In the genomic region with DNA sequence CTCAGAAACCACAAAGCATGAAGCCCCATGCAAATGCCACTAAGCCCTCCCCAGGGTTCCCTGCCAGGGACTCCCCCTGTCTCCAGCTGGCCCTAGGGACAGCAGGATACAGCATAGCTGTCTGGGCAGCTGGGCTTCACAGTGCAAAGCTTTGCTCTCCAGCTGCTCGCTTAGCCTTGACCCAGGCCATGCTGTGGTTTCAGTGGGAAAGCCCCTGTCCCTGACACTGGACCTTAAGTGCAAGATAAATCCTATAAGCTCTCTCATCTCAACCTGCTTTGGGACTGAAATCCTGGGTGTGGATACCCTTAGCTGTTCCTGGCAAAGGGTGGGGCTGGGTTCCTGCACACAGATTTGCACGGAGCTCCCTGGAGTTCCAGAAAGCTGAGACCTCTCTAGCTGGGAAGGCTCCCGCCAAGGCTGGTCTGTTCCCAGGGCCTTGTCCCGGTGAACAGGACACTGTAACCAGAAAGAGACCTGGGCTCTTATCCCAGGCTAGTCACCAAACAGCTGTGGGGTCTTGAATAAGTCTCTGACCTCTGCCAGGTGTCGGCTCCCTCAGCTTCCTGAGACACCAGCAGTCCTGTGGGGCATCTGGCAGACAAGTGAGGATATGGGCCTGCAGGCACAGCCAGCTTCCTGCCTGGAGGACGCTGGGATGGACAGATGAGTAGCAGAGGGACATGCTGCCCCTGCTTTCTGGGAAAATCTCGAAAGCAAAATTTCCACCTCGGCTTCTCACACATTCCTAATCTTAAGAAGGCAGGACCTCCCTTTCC, we compare ENCODE assay signal across 8 mouse cellular contexts.
A peak's percentile ranks its signal among the peaks of the same experiment; 100 is the strongest.
DNase-seq lines count a peak whose midpoint lies in the region; ATAC-seq lines count a peak whose summit lies in the region.

No protein-coding gene starts in this region.

- no peak for ATAC-seq in cerebellum, adult (ENCODE audit: insufficient number of reproducible peaks, low FRiP score, low TSS enrichment)

- peak; percentile 32 for DNase-seq in cerebellum, adult 11-12 months
- DNase-seq in kidney, postnatal 10 days = peak; percentile 76
- no peak for DNase-seq in kidney, adult 18-20 months
- DNase-seq in adrenal gland, postnatal 25 days = peak; percentile 40
- DNase-seq in retina, adult 2 months (ENCODE audit: low read depth, low spot score) = peak; percentile 11
- DNase-seq in layer of hippocampus, postnatal 25 days (ENCODE audit: extremely low spot score in 1 of 2, low spot score in 1 of 2) = no peak
- no peak for DNase-seq in left cerebral cortex, adult 11 months (ENCODE audit: low spot score)

Comparison
In these comparisons a context has a peak if more than half of its experiments do, and no peak if none do; other contexts are left out.
1. DNase-seq: peak in cerebellum, adult 11-12 months (single experiment), kidney, postnatal 10 days (single experiment), adrenal gland, postnatal 25 days (single experiment) and retina, adult 2 months (single experiment); none in kidney, adult 18-20 months (single experiment), layer of hippocampus, postnatal 25 days (0 of 2) and left cerebral cortex, adult 11 months (single experiment).